Mouse (Mus musculus): ENCODE measurements around the gene Dynlt1a.
"Not testable (repeated sequence)": the region's sequence is repeated elsewhere in the genome, so short reads cannot be mapped to it uniquely, and the experiment has no call there.

GRCm38 (mm10) chr17:6271970-6272369 lies 45.3 kb downstream of the Dynlt1a start:
- TF ChIP-seq CTCF (IDR thresholded peaks at IDR 0.05; ENCODE audit: low read depth, low read length); EP300 (IDR thresholded peaks at IDR 0.05; ENCODE audit: insufficient read depth, low read depth, low read length); POLR2A (IDR thresholded peaks at IDR 0.05; ENCODE audit: insufficient read depth, low read length): not testable (repeated sequence)
